Mouse (Mus musculus) cerebellum, postnatal 25 days (tissue): ENCODE measurements at regions not wholly inside any gene's neighbourhood (a gene's known extent, or its start where the extent isn't known, plus 50 kb on each side); places are given as distances from the start of the nearest gene placed in this dataset.

Experiments used
- DNase-seq, 2 experiments: peaks; one replicate each; pipeline ENCODE4 v3.0.0; 2021; ENCODE audit warnings: mixed read lengths in 2 of 2

DNA sequence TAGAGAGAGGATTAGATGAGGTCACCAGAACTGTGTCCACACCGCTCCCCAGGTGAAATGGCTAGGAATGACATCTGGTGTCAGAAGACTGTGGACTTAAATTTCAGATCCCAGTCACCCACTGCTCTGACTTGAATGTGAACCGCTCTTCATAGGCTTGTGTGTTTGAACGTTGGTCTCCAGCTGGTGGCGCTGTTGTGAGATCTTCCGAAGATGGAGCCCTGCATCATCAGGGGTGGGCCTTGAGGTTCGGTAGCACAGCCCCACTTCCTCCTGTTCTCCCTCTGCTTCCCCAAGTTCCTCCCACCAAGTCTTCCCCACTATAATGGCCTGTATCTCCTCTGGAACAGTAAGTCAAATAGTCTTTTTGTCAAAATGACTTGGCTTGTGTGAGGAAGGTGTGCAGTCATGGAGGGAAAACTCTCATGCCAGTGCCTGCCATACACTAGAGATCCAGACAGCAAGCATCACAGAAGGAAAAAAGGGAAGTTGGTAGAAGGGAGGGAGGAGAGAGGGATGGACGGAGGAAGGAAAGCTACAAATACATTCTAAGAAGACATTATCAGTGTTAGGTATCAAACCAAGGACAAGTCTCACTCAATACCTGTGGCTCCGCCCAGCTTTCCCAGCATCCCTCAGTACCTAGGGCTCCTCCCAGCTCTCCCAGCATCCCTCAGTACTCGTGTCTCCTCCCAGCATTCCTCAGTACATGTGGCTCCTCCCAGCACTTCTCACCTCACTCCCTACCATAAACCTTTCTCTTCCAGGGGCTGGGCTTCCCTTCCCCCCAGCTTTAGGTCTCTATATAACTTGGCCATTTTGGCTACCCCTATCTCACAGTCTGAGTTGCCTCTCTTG lies 423.9 kb upstream of the Jarid2 start:
- DNase-seq, result peak; percentile 33 to 51

DNA sequence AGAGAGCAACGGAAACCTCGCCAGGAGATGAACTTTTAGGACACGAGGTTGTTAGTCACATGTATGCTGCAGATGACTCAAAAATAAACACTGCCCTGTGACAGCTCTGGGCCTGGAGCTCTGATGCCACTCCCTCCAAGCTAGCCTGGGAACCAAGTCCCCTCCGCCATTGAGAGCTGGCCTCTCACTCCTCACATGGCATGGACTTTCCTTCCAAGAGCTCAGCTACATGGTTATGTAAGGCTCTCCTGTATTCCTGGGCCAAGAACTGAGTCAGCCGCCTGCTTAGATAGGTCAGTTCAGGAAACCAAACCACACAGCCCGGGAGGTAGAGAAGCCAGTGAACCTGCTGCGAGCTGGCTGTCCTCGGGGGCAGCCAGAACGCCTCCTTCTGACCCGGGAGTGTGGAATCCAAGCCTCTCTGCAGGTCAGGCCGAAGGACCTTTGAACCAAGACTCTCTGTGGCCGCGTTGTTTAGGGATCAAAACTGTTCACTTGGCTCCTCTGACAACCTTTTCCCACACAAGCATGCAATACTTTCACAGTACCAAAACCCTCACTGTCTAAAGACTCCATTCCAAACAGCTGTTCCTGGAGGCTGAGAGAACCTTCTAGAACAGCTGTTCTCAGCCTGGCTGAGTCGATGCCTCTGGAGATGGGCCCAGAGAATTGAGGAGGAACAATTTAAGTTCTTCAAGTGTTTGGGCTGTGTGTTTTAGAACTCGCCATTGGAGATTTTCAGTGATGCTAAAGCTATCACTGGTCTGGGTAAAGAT lies 422.8 kb upstream of the Jarid2 start:
- DNase-seq, result peak; percentile 85

DNA sequence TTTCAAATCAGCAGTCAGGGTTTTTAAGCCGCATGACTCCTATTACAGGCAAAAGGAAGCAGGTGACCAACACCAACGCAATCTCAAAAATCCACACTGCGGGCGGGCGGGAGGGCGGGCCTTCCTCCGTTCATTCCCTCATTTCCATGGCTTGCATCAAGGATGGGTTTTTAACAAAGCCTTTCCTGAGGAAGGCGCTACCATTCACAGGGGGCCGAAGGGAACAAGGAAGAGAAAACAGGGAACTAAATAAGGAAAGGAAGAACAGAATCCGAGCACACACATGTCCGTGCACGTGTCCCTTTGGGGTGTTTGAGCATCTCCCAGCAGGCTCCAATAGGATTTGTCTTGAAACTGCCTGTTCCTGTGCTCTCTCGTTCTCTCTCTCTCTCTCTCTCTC lies 421.0 kb upstream of the Jarid2 start:
- no peak for DNase-seq

- no peak for DNase-seq
Observed at GRCm38 (mm10) chr13:44312237-44312636, 417.0 kb upstream of the Jarid2 start.

DNA sequence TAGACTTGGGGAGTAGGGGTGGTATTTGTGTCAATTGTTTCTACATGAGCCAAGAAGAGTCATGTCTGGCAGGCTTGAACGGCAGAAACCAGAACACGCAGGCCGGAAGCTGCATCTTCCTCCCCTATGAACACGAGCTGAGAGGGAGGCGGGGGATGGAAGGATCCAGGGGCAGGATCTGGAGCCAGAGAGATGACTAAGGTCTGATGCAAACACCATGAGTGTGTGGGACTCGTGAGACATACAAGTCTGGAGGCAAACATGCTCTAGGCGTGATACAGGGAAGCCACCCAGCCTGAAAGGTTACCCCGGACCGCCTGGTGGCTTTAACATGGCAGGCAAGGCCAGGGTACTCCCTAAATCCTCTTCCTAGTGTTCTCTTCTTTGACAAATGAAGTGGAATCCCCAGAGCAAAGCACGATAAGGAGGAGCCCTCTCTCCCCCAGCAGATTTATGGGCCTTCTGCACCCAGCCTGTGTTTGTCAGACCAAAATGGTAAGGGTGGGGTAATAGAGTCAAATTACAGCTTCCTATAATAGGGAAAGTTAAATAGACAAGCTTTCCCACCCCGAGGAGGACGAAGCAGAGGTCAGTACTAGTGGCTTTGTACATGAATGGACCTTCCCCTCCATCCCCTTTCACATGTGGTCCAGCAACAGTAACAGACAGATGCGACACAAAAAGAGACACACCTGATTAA lies 412.4 kb upstream of the Jarid2 start:
- no peak for DNase-seq

- DNase-seq, result no peak
Observed at GRCm38 (mm10) chr13:44317596-44317995, 411.7 kb upstream of the Jarid2 start.

- DNase-seq, result no peak
Observed at GRCm38 (mm10) chr13:44319101-44319500, 410.2 kb upstream of the Jarid2 start.

GRCm38 (mm10) chr13:44319511-44319910 lies 409.8 kb upstream of the Jarid2 start:
- no peak for DNase-seq

GRCm38 (mm10) chr13:44320311-44320710 lies 409.0 kb upstream of the Jarid2 start:
- no peak for DNase-seq

DNA sequence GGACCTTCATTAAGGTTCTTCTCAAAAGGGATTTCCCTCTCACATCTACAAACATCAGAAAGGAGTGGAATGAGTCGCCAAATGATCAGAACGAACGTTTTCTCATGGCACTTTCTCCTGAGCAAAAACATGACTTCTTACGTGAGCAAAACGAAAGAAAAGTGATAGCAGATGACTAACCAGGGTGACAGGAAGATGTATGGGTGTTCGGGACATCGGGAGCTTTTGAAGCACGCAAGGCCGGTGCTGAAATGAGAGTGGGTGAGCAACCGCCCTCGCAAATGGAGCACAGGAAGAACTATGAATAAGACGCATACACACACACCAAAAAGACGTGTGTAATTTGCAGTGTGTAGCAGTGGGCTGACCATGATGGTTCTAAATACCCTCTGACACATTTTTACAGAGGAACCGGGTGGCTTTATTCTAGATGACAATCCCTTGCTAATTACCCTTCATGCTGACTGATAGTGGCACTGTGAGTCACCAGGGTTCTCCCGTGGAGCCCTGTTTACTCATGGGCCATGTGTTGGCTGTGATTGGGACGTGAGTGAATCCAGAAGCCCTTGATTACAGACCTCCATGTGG lies 408.2 kb upstream of the Jarid2 start:
- no peak for DNase-seq

GRCm38 (mm10) chr13:44328416-44328815 lies 400.9 kb upstream of the Jarid2 start:
- DNase-seq, result no peak

DNA sequence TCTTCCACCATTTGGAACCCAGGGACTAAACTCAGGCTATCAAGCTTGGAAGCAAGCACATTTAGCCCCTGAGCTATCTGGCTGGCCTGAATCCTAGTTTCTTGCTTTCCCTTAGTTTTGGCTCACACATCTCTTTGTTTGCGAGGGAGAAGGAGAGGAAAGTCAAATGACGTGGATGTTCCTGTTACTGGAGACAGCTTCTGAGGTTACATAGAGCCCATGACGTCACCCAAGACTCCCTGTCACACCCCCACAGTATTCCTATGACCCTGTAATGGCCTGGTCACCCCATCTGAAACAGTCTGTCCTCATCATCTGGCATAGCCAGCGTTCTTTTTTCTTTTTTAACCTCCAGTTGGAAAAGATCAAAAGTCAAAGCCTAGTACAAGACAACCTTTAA lies 400.1 kb upstream of the Jarid2 start:
- no peak for DNase-seq

- no peak for DNase-seq
Observed at GRCm38 (mm10) chr13:44329701-44330100, 399.6 kb upstream of the Jarid2 start.

- no peak for DNase-seq
Observed at GRCm38 (mm10) chr13:44332716-44333240, 396.5 kb upstream of the Jarid2 start.

- no peak for DNase-seq
Observed at GRCm38 (mm10) chr13:44339061-44339741, 390.1 kb upstream of the Jarid2 start.

DNA sequence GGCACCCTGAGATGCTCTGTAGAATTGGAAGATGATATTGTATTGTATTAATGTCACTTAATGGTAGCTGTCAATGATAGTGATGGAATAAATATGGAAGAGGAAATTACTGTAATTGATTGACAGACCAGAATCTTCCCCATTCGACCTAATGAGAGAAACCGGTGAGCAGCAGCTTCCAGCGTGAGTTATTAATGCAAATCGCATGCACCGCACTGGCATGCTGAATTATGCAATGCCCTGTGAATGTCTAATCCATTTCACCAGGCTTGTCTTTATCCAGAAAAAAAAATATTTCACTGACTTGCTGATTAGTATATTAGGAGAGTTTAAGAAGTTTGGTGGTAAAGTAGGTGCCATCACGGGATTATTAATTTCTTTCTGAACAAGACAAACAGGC lies 384.2 kb upstream of the Jarid2 start:
- DNase-seq, result no peak

- no peak for DNase-seq
Observed at GRCm38 (mm10) chr13:44346636-44347035, 382.6 kb upstream of the Jarid2 start.

GRCm38 (mm10) chr13:44347662-44348061 lies 381.6 kb upstream of the Jarid2 start:
- DNase-seq, result no peak

GRCm38 (mm10) chr13:44353899-44354298 lies 375.4 kb upstream of the Jarid2 start:
- peak; percentile 61 to 67 for DNase-seq

- no peak for DNase-seq
Observed at GRCm38 (mm10) chr13:44355771-44356221, 373.5 kb upstream of the Jarid2 start.

GRCm38 (mm10) chr13:44356981-44357380 lies 372.3 kb upstream of the Jarid2 start:
- DNase-seq, result no peak

DNA sequence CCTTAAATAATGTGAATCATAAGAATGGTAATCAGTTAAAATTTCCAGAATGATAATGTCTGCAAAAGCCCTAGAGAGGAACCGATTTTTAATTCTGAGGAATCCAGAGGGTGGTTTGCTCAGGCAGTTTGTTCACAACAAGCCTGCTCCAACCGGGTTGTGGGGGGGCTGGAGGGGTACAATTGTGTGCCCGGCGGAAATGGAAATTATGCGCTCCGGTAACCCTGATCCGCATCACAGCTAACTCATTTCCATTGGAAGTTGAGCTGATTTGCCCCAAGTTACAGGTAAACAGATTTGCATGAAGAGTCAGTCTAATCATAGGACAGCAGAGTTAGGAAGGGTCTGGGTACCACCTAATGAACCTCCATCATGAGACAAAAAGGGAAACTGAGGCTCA lies 369.9 kb upstream of the Jarid2 start:
- DNase-seq, result no peak
